Mouse (Mus musculus) midbrain, embryonic 15.5 days (tissue): ENCODE measurements around the gene Pom121. TPM values are rescaled to one million over a fixed set of nuclear protein-coding genes. Genes with fewer than 3 reads are reported as not detected.

Source experiments
- ATAC-seq: fragments of 200-750 bp; cut with Nextera tagmentation; replicated peaks from 2 replicates; pipeline ENCODE4 v1.8.0; 2017; ENCODE audit warnings: moderate TSS enrichment
- H3K27ac ChIP-seq: fragments of 300-500 bp; sonication (generic); 2 replicates; pipeline ENCODE4 v1.5.1; 2015; ENCODE audit warnings: mild to moderate bottlenecking, inconsistent platforms
- H3K27me3 ChIP-seq: fragments of 300-500 bp; sonication (generic); replicated peaks from 2 replicates; pipeline ENCODE4 v1.6.1; 2015; ENCODE audit warnings: inconsistent platforms
- H3K36me3 ChIP-seq: fragments of 300-500 bp; sonication (generic); replicated peaks from 2 replicates; pipeline ENCODE4 v1.6.1; 2015; ENCODE audit warnings: inconsistent platforms
- H3K4me1 ChIP-seq: fragments of 300-500 bp; sonication (generic); 2 replicates; pipeline ENCODE4 v1.6.1; 2015; ENCODE audit warnings: inconsistent platforms
- H3K4me2 ChIP-seq: fragments of 300-500 bp; sonication (generic); 2 replicates; pipeline ENCODE4 v1.6.1; 2015; ENCODE audit warnings: inconsistent platforms, mild to moderate bottlenecking, moderate library complexity
- H3K4me3 ChIP-seq: fragments of 300-500 bp; sonication (generic); 2 replicates; pipeline ENCODE4 v1.5.1; 2015; ENCODE audit warnings: mild to moderate bottlenecking, inconsistent platforms
- H3K9ac ChIP-seq: fragments of 300-500 bp; sonication (generic); 2 replicates; pipeline ENCODE4 v1.6.1; 2015; ENCODE audit warnings: mild to moderate bottlenecking, inconsistent platforms
- H3K9me3 ChIP-seq: fragments of 300-500 bp; sonication (generic); 2 replicates; pipeline ENCODE4 v1.6.1; 2016; ENCODE audit warnings: inconsistent platforms
- WGBS: fragments of 180-500 bp; shearing (Covaris S2); methylation state at CpG from one replicate; pipeline ENCODE4 v1.1.7; 2015; ENCODE audit warnings: mixed read lengths; 5-methylcytosine and 5-hydroxymethylcytosine counted together
- polyA plus RNA-seq: library from polyadenylated mRNA; unstranded; fragments of >200 nt; fragmentation: Nextera tagmentation; extraction: Ambion mirVana; gene quantifications from 2 replicates; pipeline ENCODE4 v1.2.1, GENCODE M21; 2015

Pom121 gene
- 11.4 and 11.8 TPM in 2 replicates for polyA plus RNA-seq

- Histone ChIP-seq H3K9me3 (no peaks in the 10 kb centered on the region), H3K9ac (peak within 1 kb of the TSS; percentile 94), H3K36me3 (peaks cover 22% of the 10 kb centered on the region; the same call in 1 of the 2 replicates), H3K27me3 (0 out of 2 replicates have a peak, but pooled peaks cover 3% of the 10 kb centered on the region), H3K4me1 (peaks cover 15% of the 10 kb centered on the region), H3K4me2 (peak within 1 kb of the TSS; percentile 88), H3K27ac (peak within 1 kb of the TSS; percentile 85), H3K4me3 (peak within 1 kb of the TSS; percentile 100)
- WGBS, result under 1% methylated on average over 87 of the region's 110 CpGs
- ATAC-seq, result peak; percentile 91
Measured at GRCm38 (mm10) chr5:135394004-135394823, at the start of gene Pom121. Pom121 (minus strand) TSS chr5:135394546.

DNA sequence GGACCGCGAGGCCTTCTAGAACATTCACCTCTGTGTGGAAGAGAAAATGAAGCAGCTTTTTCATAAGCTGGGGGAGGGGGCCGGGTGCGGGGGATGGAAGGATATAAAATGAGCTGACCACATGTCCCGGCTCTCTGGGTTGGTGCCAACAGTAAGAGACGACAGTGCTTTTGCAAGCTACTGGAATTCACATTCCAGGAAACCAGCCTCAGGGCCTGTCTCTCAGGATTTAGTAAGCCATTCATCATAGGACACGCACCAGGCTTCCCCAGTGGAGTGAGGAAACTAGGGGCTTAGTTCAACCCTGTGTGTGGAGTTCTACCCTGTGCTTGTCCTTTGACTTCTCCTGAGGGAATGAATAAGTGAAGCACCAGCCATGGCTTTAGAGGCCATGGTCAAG is 48.1 kb upstream of the Pom121 start:
- Histone ChIP-seq H3K27me3 (no peaks in the 10 kb centered on the region), H3K4me3 (no peak overlapping the region), H3K27ac (no peak overlapping the region), H3K4me2 (no peak overlapping the region), H3K9ac (no peak overlapping the region), H3K4me1 (no peaks in the 10 kb centered on the region), H3K36me3 (peaks cover 17% of the 10 kb centered on the region; the same call in 1 of the 2 replicates), H3K9me3 (no peaks in the 10 kb centered on the region)
- WGBS, result 81% methylated on average over 7 of the region's 7 CpGs
- ATAC-seq, result no peak

- Histone ChIP-seq H3K27me3 (no peaks in the 10 kb centered on the region), H3K36me3 (peaks cover 30% of the 10 kb centered on the region), H3K9me3 (no peaks in the 10 kb centered on the region), H3K9ac (no peak overlapping the region), H3K4me1 (no peaks in the 10 kb centered on the region), H3K4me2 (no peak overlapping the region), H3K4me3 (no peak overlapping the region), H3K27ac (no peak overlapping the region)
- WGBS, result 95% methylated on average over 10 of the region's 10 CpGs
- ATAC-seq, result no peak
Measured at GRCm38 (mm10) chr5:135435039-135435438, 40.7 kb upstream of the Pom121 start.

GRCm38 (mm10) chr5:135433861-135434260 is 39.5 kb upstream of the Pom121 start:
- no peak overlapping the region for H3K4me3 ChIP-seq
- H3K4me2 ChIP-seq, result no peak overlapping the region
- no peak overlapping the region for H3K27ac ChIP-seq
- H3K27me3 ChIP-seq, result no peaks in the 10 kb centered on the region
- H3K9ac ChIP-seq, result no peak overlapping the region
- no peaks in the 10 kb centered on the region for H3K9me3 ChIP-seq
- ATAC-seq, result no peak
- H3K36me3 ChIP-seq, result peaks cover 39% of the 10 kb centered on the region
- 100% methylated on average over 4 of the region's 4 CpGs for WGBS
- no peaks in the 10 kb centered on the region for H3K4me1 ChIP-seq

GRCm38 (mm10) chr5:135431111-135431510 is 36.8 kb upstream of the Pom121 start:
- Histone ChIP-seq H3K4me3 (no peak overlapping the region), H3K4me1 (no peaks in the 10 kb centered on the region), H3K36me3 (peaks cover 62% of the 10 kb centered on the region), H3K27ac (no peak overlapping the region), H3K9ac (no peak overlapping the region), H3K4me2 (no peak overlapping the region), H3K9me3 (no peaks in the 10 kb centered on the region), H3K27me3 (no peaks in the 10 kb centered on the region)
- WGBS, result 90% methylated on average over 6 of the region's 6 CpGs
- ATAC-seq, result no peak

GRCm38 (mm10) chr5:135428786-135429185 is 34.4 kb upstream of the Pom121 start:
- ATAC-seq, result no peak
- no peaks in the 10 kb centered on the region for H3K27me3 ChIP-seq
- peaks cover 65% of the 10 kb centered on the region for H3K36me3 ChIP-seq
- no peak overlapping the region for H3K4me3 ChIP-seq
- H3K4me1 ChIP-seq, result no peaks in the 10 kb centered on the region
- no peaks in the 10 kb centered on the region for H3K9me3 ChIP-seq
- H3K9ac ChIP-seq, result no peak overlapping the region
- no peak overlapping the region for H3K4me2 ChIP-seq
- WGBS, result 75% methylated on average over 5 of the region's 5 CpGs
- H3K27ac ChIP-seq, result no peak overlapping the region

- Histone ChIP-seq H3K27ac (no peak overlapping the region), H3K9me3 (no peaks in the 10 kb centered on the region), H3K9ac (no peak overlapping the region), H3K27me3 (no peaks in the 10 kb centered on the region), H3K4me1 (no peaks in the 10 kb centered on the region), H3K36me3 (peaks cover 13% of the 10 kb centered on the region), H3K4me3 (no peak overlapping the region), H3K4me2 (no peak overlapping the region)
- ATAC-seq, result no peak
- 94% methylated on average over 9 of the region's 9 CpGs for WGBS
Measured at GRCm38 (mm10) chr5:135410266-135410665, 15.9 kb upstream of the Pom121 start.

GRCm38 (mm10) chr5:135408114-135408513 is 13.8 kb upstream of the Pom121 start:
- WGBS, result 94% methylated on average over 4 of the region's 4 CpGs
- Histone ChIP-seq H3K4me1 (peaks cover 5% of the 10 kb centered on the region; the same call in 1 of the 2 replicates), H3K9me3 (no peaks in the 10 kb centered on the region), H3K4me3 (no peak overlapping the region), H3K4me2 (no peak overlapping the region), H3K27ac (no peak overlapping the region), H3K27me3 (no peaks in the 10 kb centered on the region), H3K9ac (no peak overlapping the region), H3K36me3 (peaks cover 8% of the 10 kb centered on the region; the same call in 1 of the 2 replicates)
- no peak for ATAC-seq

- H3K9me3 ChIP-seq, result no peaks in the 10 kb centered on the region
- H3K4me3 ChIP-seq, result no peak overlapping the region
- H3K27me3 ChIP-seq, result no peaks in the 10 kb centered on the region
- no peak for ATAC-seq
- no peaks in the 10 kb centered on the region; the same call in 1 of the 2 replicates for H3K36me3 ChIP-seq
- peaks cover 5% of the 10 kb centered on the region; the same call in 1 of the 2 replicates for H3K4me1 ChIP-seq
- 84% methylated on average over 9 of the region's 9 CpGs for WGBS
- no peak overlapping the region for H3K4me2 ChIP-seq
- no peak overlapping the region for H3K27ac ChIP-seq
- H3K9ac ChIP-seq, result no peak overlapping the region
Measured at GRCm38 (mm10) chr5:135405437-135405836, 11.1 kb upstream of the Pom121 start.

DNA sequence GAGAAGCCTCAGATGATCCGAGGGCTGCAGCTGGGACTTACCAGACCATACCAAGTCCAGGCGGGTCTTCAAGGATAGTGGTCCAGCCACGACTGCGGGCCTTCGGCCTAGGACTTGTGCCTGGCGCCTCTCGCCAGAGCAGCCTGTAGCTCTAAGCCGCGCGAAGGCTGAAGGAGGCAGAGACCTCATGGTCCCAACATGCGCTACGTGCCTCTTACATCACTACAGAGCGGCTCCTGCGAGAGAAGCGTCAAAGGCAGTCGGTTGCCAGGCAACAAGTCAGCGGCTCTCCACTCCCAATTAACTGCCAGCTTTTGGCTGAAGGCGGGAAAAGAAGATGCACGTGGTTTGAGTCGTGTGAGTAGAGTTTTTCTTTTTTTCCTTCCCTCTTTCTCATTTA is 10.3 kb upstream of the Pom121 start:
- no peaks in the 10 kb centered on the region for H3K9me3 ChIP-seq
- H3K36me3 ChIP-seq, result no peaks in the 10 kb centered on the region; the same call in 1 of the 2 replicates
- ATAC-seq, result peak; percentile 79
- peak overlapping the region; percentile 38 for H3K4me2 ChIP-seq
- H3K27me3 ChIP-seq, result no peaks in the 10 kb centered on the region
- H3K4me3 ChIP-seq, result peak overlapping the region; percentile 8; the same call in 1 of the 2 replicates
- no peak overlapping the region for H3K9ac ChIP-seq
- WGBS, result 25% methylated on average over 20 of the region's 20 CpGs
- no peak overlapping the region for H3K27ac ChIP-seq
- H3K4me1 ChIP-seq, result peaks cover 5% of the 10 kb centered on the region; the same call in 1 of the 2 replicates

- H3K27me3 ChIP-seq, result 0 out of 2 replicates have a peak, but pooled peaks cover 3% of the 10 kb centered on the region
- H3K4me2 ChIP-seq, result no peak overlapping the region
- no peak for ATAC-seq
- no peaks in the 10 kb centered on the region for H3K36me3 ChIP-seq
- H3K4me1 ChIP-seq, result peaks cover 5% of the 10 kb centered on the region; the same call in 1 of the 2 replicates
- H3K9me3 ChIP-seq, result no peaks in the 10 kb centered on the region
- no peak overlapping the region for H3K4me3 ChIP-seq
- WGBS, result 8% methylated on average over 2 of the region's 2 CpGs
- H3K27ac ChIP-seq, result no peak overlapping the region
- H3K9ac ChIP-seq, result no peak overlapping the region
Measured at GRCm38 (mm10) chr5:135400244-135400643, 5.9 kb upstream of the Pom121 start.

DNA sequence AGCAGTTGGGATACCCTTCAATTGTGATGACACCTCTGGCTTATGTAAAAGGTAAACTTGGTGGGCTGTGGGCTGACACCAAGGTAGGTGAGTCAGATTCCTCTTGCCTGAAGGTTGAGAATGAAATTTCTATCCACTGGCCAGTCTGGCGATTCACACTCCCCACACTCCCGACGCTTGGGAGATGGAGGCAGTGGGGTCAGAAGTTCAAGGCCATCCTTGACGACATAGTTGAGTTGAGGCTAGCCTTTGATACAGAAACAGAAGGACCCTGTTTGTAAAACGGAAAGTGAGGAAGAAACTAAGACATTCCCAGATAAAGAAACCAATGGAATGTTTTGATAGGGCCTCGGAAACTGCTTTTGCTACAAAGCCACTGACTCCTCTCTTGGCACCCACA is 5.0 kb upstream of the Pom121 start:
- Histone ChIP-seq H3K36me3 (no peaks in the 10 kb centered on the region), H3K27ac (no peak overlapping the region), H3K9ac (no peak overlapping the region), H3K4me3 (no peak overlapping the region), H3K9me3 (no peaks in the 10 kb centered on the region), H3K4me1 (peaks cover 4% of the 10 kb centered on the region), H3K27me3 (0 out of 2 replicates have a peak, but pooled peaks cover 3% of the 10 kb centered on the region), H3K4me2 (no peak overlapping the region)
- ATAC-seq, result no peak
- 72% methylated on average over 6 of the region's 6 CpGs for WGBS
